Mouse (Mus musculus): ENCODE results near the gene Sp6.

GRCm38 (mm10) chr11:97048090-97048650 lies 35.0 kb downstream of the Sp6 start:
- no peak for TF ChIP-seq CTCF (IDR thresholded peaks at IDR 0.05; ENCODE audit: borderline replicate concordance, insufficient read depth, low read depth, low read length)
- TF ChIP-seq POLR2A (IDR thresholded peaks at IDR 0.05; ENCODE audit: borderline replicate concordance, insufficient read depth, low read length) = no peak

All from cerebellum, adult 2 months (tissue).